Mouse (Mus musculus): ENCODE measurements around the gene Trf. TPM values are rescaled to one million over a fixed set of nuclear protein-coding genes. Genes with fewer than 3 reads are reported as not detected.
A peak's percentile ranks its signal among the peaks of the same experiment; 100 is the strongest.

The Trf gene
- polyA plus RNA-seq, 1 experiment from 2014 or later: 3,275 TPM

GRCm38 (mm10) chr9:103224721-103225120, 5.5 kb downstream of the Trf start:
- 0 out of 2 replicates have a peak, but pooled peaks cover 16% of the 10 kb centered on the region for H3K36me3 ChIP-seq
- no peak overlapping the region for H3K4me3 ChIP-seq (replicated peaks)
- no peak overlapping the region for H3K4me2 ChIP-seq
- H3K27me3 ChIP-seq: peaks cover 9% of the 10 kb centered on the region
- no peak for ATAC-seq (ENCODE audit: low read depth)
- H3K27ac ChIP-seq: no peak overlapping the region
- WGBS (ENCODE audit: insufficient replicate concordance): 72% methylated on average over 7 of the region's 7 CpGs
- no peak for DNase-seq
- H3K9ac ChIP-seq: no peak overlapping the region
- no peaks in the 10 kb centered on the region for H3K9me3 ChIP-seq (replicated peaks)
- H3K4me1 ChIP-seq (replicated peaks): no peaks in the 10 kb centered on the region

GRCm38 (mm10) chr9:103214281-103214680, 16.0 kb downstream of the Trf start:
- Histone ChIP-seq H3K4me3 (replicated peaks) (no peak overlapping the region), H3K36me3 (peaks cover 21% of the 10 kb centered on the region), H3K9me3 (replicated peaks) (no peaks in the 10 kb centered on the region), H3K4me1 (replicated peaks) (no peaks in the 10 kb centered on the region), H3K9ac (no peak overlapping the region), H3K4me2 (no peak overlapping the region), H3K27ac (no peak overlapping the region), H3K27me3 (0 out of 2 replicates have a peak, but pooled peaks cover 3% of the 10 kb centered on the region)
- no peak for ATAC-seq (ENCODE audit: low read depth)
- WGBS (ENCODE audit: insufficient replicate concordance): 72% methylated on average over 6 of the region's 6 CpGs
- DNase-seq: no peak

- Histone ChIP-seq H3K27ac (no peak overlapping the region), H3K4me1 (replicated peaks) (no peaks in the 10 kb centered on the region), H3K4me3 (replicated peaks) (no peak overlapping the region), H3K9ac (no peak overlapping the region), H3K27me3 (0 out of 2 replicates have a peak, but pooled peaks cover 3% of the 10 kb centered on the region), H3K36me3 (peaks cover 21% of the 10 kb centered on the region), H3K9me3 (replicated peaks) (no peaks in the 10 kb centered on the region), H3K4me2 (no peak overlapping the region)
- DNase-seq (no peak), ATAC-seq (ENCODE audit: low read depth) (no peak)
- 57% methylated on average over 2 of the region's 2 CpGs for WGBS (ENCODE audit: insufficient replicate concordance)
Measured at GRCm38 (mm10) chr9:103213631-103214030, 16.6 kb downstream of the Trf start.

- no peak for ATAC-seq (ENCODE audit: low read depth)
- Histone ChIP-seq H3K4me3 (replicated peaks) (no peak overlapping the region; the same call in 1 of the 2 replicates), H3K9ac (no peak overlapping the region), H3K36me3 (peaks cover 24% of the 10 kb centered on the region), H3K27ac (no peak overlapping the region), H3K4me1 (replicated peaks) (no peaks in the 10 kb centered on the region; the same call in 1 of the 2 replicates), H3K4me2 (no peak overlapping the region; the same call in 1 of the 2 replicates), H3K27me3 (0 out of 2 replicates have a peak, but pooled peaks cover 3% of the 10 kb centered on the region), H3K9me3 (replicated peaks) (no peaks in the 10 kb centered on the region)
- 73% methylated on average over 28 of the region's 28 CpGs for WGBS (ENCODE audit: insufficient replicate concordance)
- no peak for DNase-seq
Measured at GRCm38 (mm10) chr9:103212654-103213420, 17.4 kb downstream of the Trf start.

- ATAC-seq (ENCODE audit: low read depth) (no peak), DNase-seq (no peak)
- no peaks in the 10 kb centered on the region for H3K9me3 ChIP-seq (replicated peaks)
- WGBS (ENCODE audit: insufficient replicate concordance): 48% methylated on average over 6 of the region's 6 CpGs
- H3K36me3 ChIP-seq: peaks cover 3% of the 10 kb centered on the region; the same call in 1 of the 2 replicates
- no peak overlapping the region for H3K9ac ChIP-seq
- no peak overlapping the region for H3K4me2 ChIP-seq
- no peak overlapping the region for H3K4me3 ChIP-seq (replicated peaks)
- 0 out of 2 replicates have a peak, but pooled peaks cover 3% of the 10 kb centered on the region for H3K27me3 ChIP-seq
- H3K27ac ChIP-seq: no peak overlapping the region
- peaks cover 17% of the 10 kb centered on the region for H3K4me1 ChIP-seq (replicated peaks)
Measured at GRCm38 (mm10) chr9:103208802-103209423, 21.3 kb downstream of the Trf start.

- H3K27me3 ChIP-seq: 0 out of 2 replicates have a peak, but pooled peaks cover 3% of the 10 kb centered on the region
- H3K36me3 ChIP-seq: peaks cover 3% of the 10 kb centered on the region; the same call in 1 of the 2 replicates
- WGBS (ENCODE audit: insufficient replicate concordance): 11% methylated on average over 16 of the region's 16 CpGs
- H3K4me2 ChIP-seq: peak overlapping the region; percentile 26
- no peaks in the 10 kb centered on the region for H3K9me3 ChIP-seq (replicated peaks)
- peak; percentile 60 for DNase-seq
- ATAC-seq (ENCODE audit: low read depth): peak; percentile 79
- no peak overlapping the region for H3K27ac ChIP-seq
- H3K4me1 ChIP-seq (replicated peaks): peaks cover 17% of the 10 kb centered on the region
- no peak overlapping the region for H3K4me3 ChIP-seq (replicated peaks)
- no peak overlapping the region for H3K9ac ChIP-seq
Measured at GRCm38 (mm10) chr9:103207846-103208245, 22.4 kb downstream of the Trf start.

GRCm38 (mm10) chr9:103205786-103206185, 24.5 kb downstream of the Trf start:
- WGBS (ENCODE audit: insufficient replicate concordance): 69% methylated on average over 5 of the region's 5 CpGs
- no peak overlapping the region; the same call in 1 of the 2 replicates for H3K9ac ChIP-seq
- H3K4me2 ChIP-seq: no peak overlapping the region
- H3K4me1 ChIP-seq (replicated peaks): peaks cover 29% of the 10 kb centered on the region
- peaks cover 3% of the 10 kb centered on the region; the same call in 1 of the 2 replicates for H3K36me3 ChIP-seq
- ATAC-seq (ENCODE audit: low read depth) (no peak), DNase-seq (no peak)
- no peaks in the 10 kb centered on the region for H3K9me3 ChIP-seq (replicated peaks)
- H3K4me3 ChIP-seq (replicated peaks): no peak overlapping the region
- 0 out of 2 replicates have a peak, but pooled peaks cover 3% of the 10 kb centered on the region for H3K27me3 ChIP-seq
- H3K27ac ChIP-seq: peak overlapping the region; percentile 58; the same call in 1 of the 2 replicates

GRCm38 (mm10) chr9:103201561-103202260, 28.5 kb downstream of the Trf start, which contains the start of gene Srprb:
Gene Srprb (minus strand): TSS chr9:103202137.
- WGBS (ENCODE audit: insufficient replicate concordance): under 1% methylated on average over 45 of the region's 45 CpGs
- peak; percentile 98 for ATAC-seq (ENCODE audit: low read depth)

GRCm38 (mm10) chr9:103188416-103188815, 41.8 kb downstream of the Trf start:
- H3K27me3 ChIP-seq: no peaks in the 10 kb centered on the region
- no peak overlapping the region for H3K27ac ChIP-seq
- no peaks in the 10 kb centered on the region for H3K4me1 ChIP-seq (replicated peaks)
- 83% methylated on average over 4 of the region's 4 CpGs for WGBS (ENCODE audit: insufficient replicate concordance)
- H3K4me3 ChIP-seq (replicated peaks): no peak overlapping the region
- ATAC-seq (ENCODE audit: low read depth): no peak
- H3K9ac ChIP-seq: no peak overlapping the region
- no peaks in the 10 kb centered on the region for H3K9me3 ChIP-seq (replicated peaks)
- DNase-seq: no peak
- peaks cover 56% of the 10 kb centered on the region for H3K36me3 ChIP-seq
- H3K4me2 ChIP-seq: no peak overlapping the region

More at GRCm38 (mm10) chr9:103201561-103202260, 28.5 kb downstream of the Trf start, which contains the start of gene Srprb:
- H3K4me2 ChIP-seq: peak within 1 kb of the TSS; percentile 78
- peak within 1 kb of the TSS; percentile 60 for H3K27ac ChIP-seq
- peak within 1 kb of the TSS; percentile 90 for H3K9ac ChIP-seq
- peak within 1 kb of the TSS; percentile 76 for H3K4me3 ChIP-seq (replicated peaks)
- peak; percentile 87 for DNase-seq
- no peaks in the 10 kb centered on the region for H3K9me3 ChIP-seq (replicated peaks)
- no peaks in the 10 kb centered on the region for H3K27me3 ChIP-seq
- peaks cover 20% of the 10 kb centered on the region for H3K36me3 ChIP-seq
- H3K4me1 ChIP-seq (replicated peaks): peaks cover 26% of the 10 kb centered on the region

- H3K36me3 ChIP-seq: peaks cover 39% of the 10 kb centered on the region
- H3K4me3 ChIP-seq (replicated peaks): no peak overlapping the region
- WGBS (ENCODE audit: insufficient replicate concordance): 77% methylated on average over 9 of the region's 9 CpGs
- no peak overlapping the region for H3K4me2 ChIP-seq
- no peak overlapping the region for H3K9ac ChIP-seq
- no peaks in the 10 kb centered on the region for H3K9me3 ChIP-seq (replicated peaks)
- H3K27ac ChIP-seq: no peak overlapping the region
- peaks cover 3% of the 10 kb centered on the region; the same call in 1 of the 2 replicates for H3K4me1 ChIP-seq (replicated peaks)
- ATAC-seq (ENCODE audit: low read depth): no peak
- no peaks in the 10 kb centered on the region for H3K27me3 ChIP-seq
- DNase-seq: no peak
Measured at GRCm38 (mm10) chr9:103186747-103187146, 43.5 kb downstream of the Trf start.

- no peak overlapping the region for H3K4me3 ChIP-seq (replicated peaks)
- WGBS (ENCODE audit: insufficient replicate concordance): 79% methylated on average over 8 of the region's 8 CpGs
- H3K4me1 ChIP-seq (replicated peaks): peaks cover 9% of the 10 kb centered on the region
- no peak overlapping the region for H3K4me2 ChIP-seq
- no peaks in the 10 kb centered on the region for H3K27me3 ChIP-seq
- no peak overlapping the region for H3K27ac ChIP-seq
- no peak for ATAC-seq (ENCODE audit: low read depth)
- H3K9ac ChIP-seq: no peak overlapping the region
- no peak for DNase-seq
- H3K36me3 ChIP-seq: peaks cover 32% of the 10 kb centered on the region
- H3K9me3 ChIP-seq (replicated peaks): no peaks in the 10 kb centered on the region
Measured at GRCm38 (mm10) chr9:103185946-103186345, 44.3 kb downstream of the Trf start.

All from liver, embryonic 13.5 days (tissue).